Mouse (Mus musculus) intestine, embryonic 15.5 days (tissue): Measurements from ENCODE around the gene C87436. TPM values are rescaled to one million over a fixed set of nuclear protein-coding genes. Genes with fewer than 3 reads are reported as not detected.
A peak's percentile ranks its signal among the peaks of the same experiment; 100 is the strongest.

Experiments used
- ATAC-seq: fragments of 200-750 bp; cut with Nextera tagmentation; 2 replicates; pipeline ENCODE4 v1.8.0; 2017; ENCODE audit warnings: moderate TSS enrichment, moderate library complexity
- H3K27ac ChIP-seq: fragments of 300-500 bp; sonication (generic); 2 replicates; pipeline ENCODE4 v1.5.1; 2015; ENCODE audit warnings: mild to moderate bottlenecking, inconsistent platforms
- H3K27me3 ChIP-seq: fragments of 300-500 bp; sonication (generic); replicated peaks from 2 replicates; pipeline ENCODE4 v1.6.1; 2015; ENCODE audit warnings: inconsistent platforms
- H3K36me3 ChIP-seq: fragments of 300-500 bp; sonication (generic); 2 replicates; pipeline ENCODE4 v1.6.1; 2015; ENCODE audit warnings: inconsistent platforms
- H3K4me1 ChIP-seq: fragments of 300-500 bp; sonication (generic); replicated peaks from 2 replicates; pipeline ENCODE4 v1.6.1; 2015; ENCODE audit warnings: inconsistent platforms
- H3K4me2 ChIP-seq: fragments of 300-500 bp; sonication (generic); replicated peaks from 2 replicates; pipeline ENCODE4 v1.6.1; 2015; ENCODE audit warnings: mild to moderate bottlenecking, inconsistent platforms
- H3K4me3 ChIP-seq: fragments of 300-500 bp; sonication (generic); replicated peaks from 2 replicates; pipeline ENCODE4 v1.5.1; 2015; ENCODE audit warnings: inconsistent platforms
- H3K9ac ChIP-seq: fragments of 300-500 bp; sonication (generic); 2 replicates; pipeline ENCODE4 v1.6.1; 2015; ENCODE audit warnings: inconsistent platforms
- H3K9me3 ChIP-seq: fragments of 300-500 bp; sonication (generic); 2 replicates; pipeline ENCODE4 v1.6.1; 2016; ENCODE audit warnings: inconsistent platforms
- WGBS: fragments of 180-500 bp; shearing (Covaris S2); methylation state at CpG from one replicate; pipeline ENCODE4 v1.1.7; 2015; 5-methylcytosine and 5-hydroxymethylcytosine counted together
- polyA plus RNA-seq: library from polyadenylated mRNA; unstranded; fragments of >200 nt; fragmentation: Nextera tagmentation; extraction: Ambion mirVana; gene quantifications from 2 replicates; pipeline ENCODE4 v1.2.1, GENCODE M21; 2015

C87436 gene
- polyA plus RNA-seq: 20.4 and 22.4 TPM in 2 replicates

- Histone ChIP-seq H3K27me3 (no peaks in the 10 kb centered on the region), H3K9ac (peak within 1 kb of the TSS; percentile 71), H3K4me2 (peak within 1 kb of the TSS; percentile 65), H3K4me1 (0 out of 2 replicates have a peak, but pooled peaks cover 4% of the 10 kb centered on the region), H3K4me3 (peak within 1 kb of the TSS; percentile 71), H3K9me3 (no peaks in the 10 kb centered on the region), H3K27ac (peak within 1 kb of the TSS; percentile 95), H3K36me3 (peaks cover 15% of the 10 kb centered on the region)
- peak; percentile 97 for ATAC-seq
- under 1% methylated on average over 59 of the region's 59 CpGs for WGBS
These were observed at the start of gene C87436 for GRCm38 (mm10) chr6:86438272-86439118. Gene C87436, plus strand, starts transcription at chr6:86438374.

- Histone ChIP-seq H3K9ac (no peak overlapping the region), H3K36me3 (peaks cover 41% of the 10 kb centered on the region), H3K9me3 (no peaks in the 10 kb centered on the region), H3K4me2 (no peak overlapping the region), H3K4me3 (no peak overlapping the region), H3K27ac (no peak overlapping the region), H3K27me3 (no peaks in the 10 kb centered on the region), H3K4me1 (no peaks in the 10 kb centered on the region)
- WGBS: 79% methylated on average over 18 of the region's 18 CpGs
- ATAC-seq: no peak
These were observed 49.7 kb upstream of the C87436 start for GRCm38 (mm10) chr6:86388461-86388860.

GRCm38 (mm10) chr6:86391326-86391725, 46.8 kb upstream of the C87436 start:
- Histone ChIP-seq H3K9me3 (no peaks in the 10 kb centered on the region), H3K4me2 (no peak overlapping the region), H3K4me1 (peaks cover 6% of the 10 kb centered on the region; the same call in 1 of the 2 replicates), H3K27ac (no peak overlapping the region), H3K4me3 (no peak overlapping the region), H3K9ac (no peak overlapping the region), H3K27me3 (no peaks in the 10 kb centered on the region), H3K36me3 (peaks cover 41% of the 10 kb centered on the region)
- 87% methylated on average over 5 of the region's 5 CpGs for WGBS
- no peak for ATAC-seq

- Histone ChIP-seq H3K4me3 (no peak overlapping the region), H3K9ac (no peak overlapping the region), H3K36me3 (peaks cover 36% of the 10 kb centered on the region), H3K27me3 (no peaks in the 10 kb centered on the region), H3K9me3 (no peaks in the 10 kb centered on the region), H3K27ac (no peak overlapping the region), H3K4me1 (peaks cover 12% of the 10 kb centered on the region), H3K4me2 (no peak overlapping the region)
- ATAC-seq: no peak
- WGBS: 97% methylated on average over 1 of the region's 1 CpGs
These were observed 45.0 kb upstream of the C87436 start for GRCm38 (mm10) chr6:86393187-86393586.

GRCm38 (mm10) chr6:86394078-86394720, 44.0 kb upstream of the C87436 start:
- no peak overlapping the region for H3K4me2 ChIP-seq
- 84% methylated on average over 17 of the region's 17 CpGs for WGBS

GRCm38 (mm10) chr6:86395021-86395420, 43.2 kb upstream of the C87436 start:
- ATAC-seq: no peak
- H3K9me3 ChIP-seq: no peaks in the 10 kb centered on the region
- H3K9ac ChIP-seq: no peak overlapping the region
- WGBS: 92% methylated on average over 9 of the region's 9 CpGs
- peak overlapping the region; percentile 73; the same call in 1 of the 2 replicates for H3K4me2 ChIP-seq
- no peak overlapping the region for H3K4me3 ChIP-seq
- peaks cover 22% of the 10 kb centered on the region for H3K36me3 ChIP-seq
- no peak overlapping the region for H3K27ac ChIP-seq
- peaks cover 12% of the 10 kb centered on the region for H3K4me1 ChIP-seq
- H3K27me3 ChIP-seq: no peaks in the 10 kb centered on the region

More at GRCm38 (mm10) chr6:86394078-86394720, 44.0 kb upstream of the C87436 start:
- Histone ChIP-seq H3K9me3 (no peaks in the 10 kb centered on the region), H3K27ac (no peak overlapping the region), H3K36me3 (peaks cover 27% of the 10 kb centered on the region), H3K9ac (no peak overlapping the region), H3K4me3 (no peak overlapping the region), H3K4me1 (peaks cover 12% of the 10 kb centered on the region), H3K27me3 (no peaks in the 10 kb centered on the region)
- ATAC-seq: no peak

- Histone ChIP-seq H3K4me2 (peak overlapping the region; percentile 73), H3K27ac (peak overlapping the region; percentile 78; the same call in 1 of the 2 replicates), H3K27me3 (no peaks in the 10 kb centered on the region), H3K4me1 (peaks cover 15% of the 10 kb centered on the region), H3K9me3 (no peaks in the 10 kb centered on the region), H3K9ac (peak overlapping the region; percentile 75), H3K4me3 (peak overlapping the region; percentile 73), H3K36me3 (peaks cover 15% of the 10 kb centered on the region)
- no peak for ATAC-seq
- WGBS: 29% methylated on average over 10 of the region's 10 CpGs
These were observed 42.2 kb upstream of the C87436 start for GRCm38 (mm10) chr6:86395969-86396368.

GRCm38 (mm10) chr6:86396581-86397256, 41.5 kb upstream of the C87436 start, which contains the start of gene Pcyox1:
Gene Pcyox1, minus strand, starts transcription at chr6:86397154.
- peak within 1 kb of the TSS; percentile 73 for H3K4me3 ChIP-seq
- under 1% methylated on average over 51 of the region's 51 CpGs for WGBS
- H3K4me2 ChIP-seq: peak within 1 kb of the TSS; percentile 73
- peaks cover 17% of the 10 kb centered on the region for H3K4me1 ChIP-seq
- H3K27me3 ChIP-seq: no peaks in the 10 kb centered on the region
- peak within 1 kb of the TSS; percentile 78 for H3K27ac ChIP-seq
- H3K36me3 ChIP-seq: peaks cover 7% of the 10 kb centered on the region
- peak within 1 kb of the TSS; percentile 75 for H3K9ac ChIP-seq
- ATAC-seq: peak; percentile 96
- H3K9me3 ChIP-seq: no peaks in the 10 kb centered on the region

- 5% methylated on average over 14 of the region's 14 CpGs for WGBS
- Histone ChIP-seq H3K4me2 (peak overlapping the region; percentile 73), H3K9ac (peak overlapping the region; percentile 75), H3K36me3 (peaks cover 2% of the 10 kb centered on the region; the same call in 1 of the 2 replicates), H3K4me1 (peaks cover 17% of the 10 kb centered on the region), H3K27me3 (no peaks in the 10 kb centered on the region), H3K4me3 (peak overlapping the region; percentile 73), H3K27ac (peak overlapping the region; percentile 78), H3K9me3 (no peaks in the 10 kb centered on the region)
- ATAC-seq: peak; percentile 35
These were observed 40.8 kb upstream of the C87436 start for GRCm38 (mm10) chr6:86397257-86397980.

- H3K36me3 ChIP-seq: no peaks in the 10 kb centered on the region; the same call in 1 of the 2 replicates
- no peak for ATAC-seq
- no peak overlapping the region for H3K27ac ChIP-seq
- H3K9ac ChIP-seq: no peak overlapping the region
- peaks cover 17% of the 10 kb centered on the region for H3K4me1 ChIP-seq
- H3K9me3 ChIP-seq: no peaks in the 10 kb centered on the region
- H3K27me3 ChIP-seq: no peaks in the 10 kb centered on the region
- no peak overlapping the region for H3K4me3 ChIP-seq
- 85% methylated on average over 2 of the region's 2 CpGs for WGBS
- H3K4me2 ChIP-seq: no peak overlapping the region
These were observed 39.2 kb upstream of the C87436 start for GRCm38 (mm10) chr6:86398986-86399385.

- H3K9me3 ChIP-seq: no peaks in the 10 kb centered on the region
- no peak overlapping the region for H3K4me2 ChIP-seq
- H3K4me1 ChIP-seq: peaks cover 17% of the 10 kb centered on the region
- no peak overlapping the region for H3K27ac ChIP-seq
- H3K27me3 ChIP-seq: no peaks in the 10 kb centered on the region
- ATAC-seq: no peak
- WGBS: 64% methylated on average over 2 of the region's 2 CpGs
- H3K9ac ChIP-seq: no peak overlapping the region
- H3K36me3 ChIP-seq: no peaks in the 10 kb centered on the region
- H3K4me3 ChIP-seq: no peak overlapping the region
These were observed 38.2 kb upstream of the C87436 start for GRCm38 (mm10) chr6:86399995-86400394.
